Mouse (Mus musculus): Measurements from ENCODE around the gene Thap2. TPM values are rescaled to one million over a fixed set of nuclear protein-coding genes. Genes with fewer than 3 reads are reported as not detected.

The Thap2 gene
- polyA plus RNA-seq, 1 experiment from 2014 or later: 25.0 TPM

- Histone ChIP-seq H3K9me3 (replicated peaks) (no peaks in the 10 kb centered on the region), H3K4me3 (no peak overlapping the region), H3K36me3 (peaks cover 42% of the 10 kb centered on the region), H3K27ac (replicated peaks) (no peak overlapping the region), H3K27me3 (ENCODE audit: low read depth, poor library complexity, severe bottlenecking) (no peaks in the 10 kb centered on the region), H3K4me1 (no peaks in the 10 kb centered on the region)
- no peak for DNase-seq (ENCODE audit: low spot score)
Observed at GRCm38 (mm10) chr10:115346444-115346843, 37.8 kb downstream of the Thap2 start.

GRCm38 (mm10) chr10:115342771-115343425 is 41.3 kb downstream of the Thap2 start:
- no peaks in the 10 kb centered on the region for H3K4me1 ChIP-seq
- H3K27ac ChIP-seq (replicated peaks): no peak overlapping the region
- no peak overlapping the region for H3K4me3 ChIP-seq
- H3K36me3 ChIP-seq: peaks cover 59% of the 10 kb centered on the region
- WGBS: 84% methylated on average over 4 of the region's 4 CpGs
- H3K27me3 ChIP-seq (ENCODE audit: low read depth, poor library complexity, severe bottlenecking): no peaks in the 10 kb centered on the region
- no peaks in the 10 kb centered on the region for H3K9me3 ChIP-seq (replicated peaks)
- DNase-seq (ENCODE audit: low spot score): no peak

- Histone ChIP-seq H3K27ac (replicated peaks) (no peak overlapping the region), H3K36me3 (peaks cover 39% of the 10 kb centered on the region), H3K27me3 (ENCODE audit: low read depth, poor library complexity, severe bottlenecking) (no peaks in the 10 kb centered on the region), H3K4me3 (no peak overlapping the region), H3K4me1 (no peaks in the 10 kb centered on the region), H3K9me3 (replicated peaks) (no peaks in the 10 kb centered on the region)
- 95% methylated on average over 7 of the region's 7 CpGs for WGBS
- DNase-seq (ENCODE audit: low spot score): no peak
Observed at GRCm38 (mm10) chr10:115339820-115340328, 44.4 kb downstream of the Thap2 start.

- 83% methylated on average over 4 of the region's 4 CpGs for WGBS
- H3K4me1 ChIP-seq: no peaks in the 10 kb centered on the region
- DNase-seq (ENCODE audit: low spot score): no peak
- H3K9me3 ChIP-seq (replicated peaks): no peaks in the 10 kb centered on the region
- no peaks in the 10 kb centered on the region for H3K27me3 ChIP-seq (ENCODE audit: low read depth, poor library complexity, severe bottlenecking)
- no peak overlapping the region for H3K27ac ChIP-seq (replicated peaks)
- no peak overlapping the region for H3K4me3 ChIP-seq
- peaks cover 22% of the 10 kb centered on the region for H3K36me3 ChIP-seq
Observed at GRCm38 (mm10) chr10:115336901-115337300, 47.3 kb downstream of the Thap2 start.

GRCm38 (mm10) chr10:115333528-115333927 is 50.7 kb downstream of the Thap2 start:
- H3K4me1 ChIP-seq: no peaks in the 10 kb centered on the region
- H3K27ac ChIP-seq (replicated peaks): no peak overlapping the region
- H3K36me3 ChIP-seq: no peaks in the 10 kb centered on the region
- no peaks in the 10 kb centered on the region for H3K27me3 ChIP-seq (ENCODE audit: low read depth, poor library complexity, severe bottlenecking)
- no peak overlapping the region for H3K4me3 ChIP-seq
- WGBS: 84% methylated on average over 9 of the region's 9 CpGs
- DNase-seq (ENCODE audit: low spot score): no peak
- no peaks in the 10 kb centered on the region for H3K9me3 ChIP-seq (replicated peaks)

GRCm38 (mm10) chr10:115332997-115333396 is 51.2 kb downstream of the Thap2 start:
- Histone ChIP-seq H3K9me3 (replicated peaks) (no peaks in the 10 kb centered on the region), H3K4me1 (no peaks in the 10 kb centered on the region), H3K36me3 (no peaks in the 10 kb centered on the region), H3K27me3 (ENCODE audit: low read depth, poor library complexity, severe bottlenecking) (no peaks in the 10 kb centered on the region), H3K4me3 (no peak overlapping the region), H3K27ac (replicated peaks) (no peak overlapping the region)
- DNase-seq (ENCODE audit: low spot score): no peak
- WGBS: 89% methylated on average over 4 of the region's 4 CpGs

GRCm38 (mm10) chr10:115332420-115332952 is 51.8 kb downstream of the Thap2 start:
- no peak for DNase-seq (ENCODE audit: low spot score)
- WGBS: 84% methylated on average over 8 of the region's 8 CpGs

GRCm38 (mm10) chr10:115329010-115329530 is 55.2 kb downstream of the Thap2 start:
- Histone ChIP-seq H3K9me3 (replicated peaks) (no peaks in the 10 kb centered on the region), H3K27ac (replicated peaks) (no peak overlapping the region), H3K36me3 (no peaks in the 10 kb centered on the region), H3K27me3 (ENCODE audit: low read depth, poor library complexity, severe bottlenecking) (no peaks in the 10 kb centered on the region), H3K4me1 (no peaks in the 10 kb centered on the region), H3K4me3 (no peak overlapping the region)
- no peak for DNase-seq (ENCODE audit: low spot score)
- WGBS: 82% methylated on average over 3 of the region's 3 CpGs

More at GRCm38 (mm10) chr10:115332420-115332952, 51.8 kb downstream of the Thap2 start:
- Histone ChIP-seq H3K27me3 (ENCODE audit: low read depth, poor library complexity, severe bottlenecking) (no peaks in the 10 kb centered on the region), H3K4me3 (no peak overlapping the region), H3K36me3 (no peaks in the 10 kb centered on the region), H3K4me1 (no peaks in the 10 kb centered on the region), H3K9me3 (replicated peaks) (no peaks in the 10 kb centered on the region), H3K27ac (replicated peaks) (no peak overlapping the region)

- Histone ChIP-seq H3K36me3 (no peaks in the 10 kb centered on the region), H3K27ac (replicated peaks) (no peak overlapping the region), H3K27me3 (ENCODE audit: low read depth, poor library complexity, severe bottlenecking) (no peaks in the 10 kb centered on the region), H3K4me1 (no peaks in the 10 kb centered on the region), H3K4me3 (no peak overlapping the region), H3K9me3 (replicated peaks) (no peaks in the 10 kb centered on the region)
- 83% methylated on average over 6 of the region's 6 CpGs for WGBS
- DNase-seq (ENCODE audit: low spot score): no peak
Observed at GRCm38 (mm10) chr10:115328514-115328913, 55.7 kb downstream of the Thap2 start.

GRCm38 (mm10) chr10:115323295-115323694 is 60.9 kb downstream of the Thap2 start:
- peak; percentile 56 for DNase-seq (ENCODE audit: low spot score)
- H3K27ac ChIP-seq (replicated peaks): no peak overlapping the region
- H3K9me3 ChIP-seq (replicated peaks): no peaks in the 10 kb centered on the region
- H3K27me3 ChIP-seq (ENCODE audit: low read depth, poor library complexity, severe bottlenecking): no peaks in the 10 kb centered on the region
- no peak overlapping the region for H3K4me3 ChIP-seq
- H3K36me3 ChIP-seq: no peaks in the 10 kb centered on the region
- H3K4me1 ChIP-seq: no peaks in the 10 kb centered on the region
- 13% methylated on average over 6 of the region's 6 CpGs for WGBS

- no peak overlapping the region for H3K27ac ChIP-seq (replicated peaks)
- no peak for DNase-seq (ENCODE audit: low spot score)
- peaks cover 2% of the 10 kb centered on the region for H3K4me1 ChIP-seq
- no peak overlapping the region for H3K4me3 ChIP-seq
- H3K36me3 ChIP-seq: no peaks in the 10 kb centered on the region
- WGBS: 67% methylated on average over 5 of the region's 5 CpGs
- no peaks in the 10 kb centered on the region for H3K27me3 ChIP-seq (ENCODE audit: low read depth, poor library complexity, severe bottlenecking)
- no peaks in the 10 kb centered on the region for H3K9me3 ChIP-seq (replicated peaks)
Observed at GRCm38 (mm10) chr10:115321317-115322035, 62.8 kb downstream of the Thap2 start.

Measured in midbrain, embryonic 10.5 days (tissue).